Mouse (Mus musculus) layer of hippocampus, adult 6 months (tissue): ENCODE results near the gene Wdr5b. TPM values are rescaled to one million over a fixed set of nuclear protein-coding genes. Genes with fewer than 3 reads are reported as not detected.

ENCODE experiments used
- long read RNA-seq, 2 experiments: library from polyadenylated mRNA; unstranded; transcript quantifications; one replicate each; pipeline ENCODE4 v2.0.0; 2019 to 2020
- polyA plus RNA-seq: library from polyadenylated mRNA; unstranded; fragments of <200 nt; fragmentation: Nextera tagmentation; gene quantifications from 2 replicates; pipeline ENCODE4 v1.2.3, GENCODE M21; 2021

Gene Wdr5b
- 4.2 and 4.5 TPM in 2 replicates for polyA plus RNA-seq
- long read RNA-seq, experiment 1, transcript Wdr5b-201 (1 exons, 2,739 nt) = major isoform, 8 of 9 reads
- long read RNA-seq, experiment 1, partial matches to known transcripts = 0 of 9 reads
- long read RNA-seq, experiment 1, other reads (novel, unspliced or antisense) = 1 of 9 reads
- long read RNA-seq, experiment 2, transcript Wdr5b-201 (1 exons, 2,739 nt) = major isoform, 38 of 38 reads
- long read RNA-seq, experiment 2, partial matches to known transcripts = 0 of 38 reads
- long read RNA-seq, experiment 2, other reads (novel, unspliced or antisense) = 0 of 38 reads

DNA sequence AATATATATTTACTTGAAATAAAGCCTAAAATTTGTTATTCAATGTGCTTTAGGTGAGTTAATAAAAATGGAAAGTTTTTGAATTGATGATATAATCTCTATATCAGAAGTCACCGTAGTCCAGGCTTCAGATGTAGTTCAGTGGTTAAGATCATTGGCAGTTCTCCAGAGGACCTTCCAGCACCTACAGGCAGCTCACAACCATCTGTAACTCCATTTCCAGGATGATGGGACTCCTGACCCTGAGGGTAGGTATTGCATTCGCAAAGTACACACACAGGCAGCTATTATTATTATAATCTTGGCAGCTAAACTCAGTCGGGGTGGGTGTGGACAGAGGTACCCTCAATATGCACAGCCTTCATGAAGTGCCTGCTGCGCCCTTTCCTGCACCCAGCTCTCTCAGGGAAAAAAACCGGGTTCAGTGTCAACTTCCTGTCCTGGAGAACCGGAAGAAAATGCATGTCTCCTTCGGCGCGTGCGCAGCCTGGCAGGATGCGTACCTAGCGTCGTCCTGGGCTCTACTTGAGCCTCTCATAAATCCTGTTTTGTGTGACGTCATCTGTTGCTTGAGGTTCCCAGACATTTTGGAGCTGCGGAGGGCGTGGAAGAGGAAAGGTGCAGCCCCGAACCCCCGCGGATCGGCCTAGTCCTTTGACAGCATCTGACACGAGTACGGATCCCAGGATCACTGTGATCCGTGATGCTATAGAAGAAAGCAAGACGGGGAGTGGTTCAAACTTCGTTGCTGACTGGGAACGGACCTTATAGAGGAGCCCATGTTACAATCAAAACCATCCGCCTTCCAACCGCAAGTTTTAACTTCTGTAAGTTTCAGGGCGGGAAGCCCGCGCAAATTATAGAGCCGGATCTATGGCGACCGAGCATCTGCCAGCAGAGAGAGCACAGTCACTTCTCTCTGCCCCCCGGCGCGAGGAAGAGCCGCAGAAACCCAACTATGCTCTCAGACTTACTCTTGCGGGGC is at the start of gene Wdr5b:
TSS of gene Wdr5b (plus strand) at position 551 of the 985 bp plus-strand sequence.

GRCm38 (mm10) chr16:36071450-36072379 is 30.7 kb downstream of the Wdr5b start, which contains the start of the genes Fam162a and Ccdc58:
Fam162a (minus strand) TSS chr16:36071594.
Ccdc58 (plus strand) TSS chr16:36071685.

Other genes starting within 250 kb of the Wdr5b start
- 0.11 and 0.41 TPM in 2 replicates for gene Parp14, start 169.6 kb upstream of the Wdr5b start, polyA plus RNA-seq
- gene Parp9, start 102.7 kb upstream of the Wdr5b start, polyA plus RNA-seq = 1.9 and 2.1 TPM in 2 replicates
- gene Dtx3l, start 102.0 kb upstream of the Wdr5b start, polyA plus RNA-seq = 1.5 and 2.1 TPM in 2 replicates
- gene Kpna1, start 62.4 kb upstream of the Wdr5b start, polyA plus RNA-seq = 52.5 and 52.7 TPM in 2 replicates
- 260 and 273 TPM in 2 replicates for gene Fam162a, start 30.4 kb downstream of the Wdr5b start, polyA plus RNA-seq
- gene Ccdc58, start 30.5 kb downstream of the Wdr5b start, polyA plus RNA-seq = 28.5 and 29.9 TPM in 2 replicates
- not detected in 2 replicates for gene Csta1, start 90.1 kb downstream of the Wdr5b start, polyA plus RNA-seq
- not detected in 2 replicates for gene Stfa2l1, start 115.6 kb downstream of the Wdr5b start, polyA plus RNA-seq
- not detected in 2 replicates for gene Gm5483, start 143.0 kb downstream of the Wdr5b start, polyA plus RNA-seq
- not detected in 2 replicates for gene Gm5416, start 169.2 kb downstream of the Wdr5b start, polyA plus RNA-seq
- not detected in 2 replicates for gene 2010005H15Rik, start 180.3 kb downstream of the Wdr5b start, polyA plus RNA-seq
- gene Stfa1, start 235.8 kb downstream of the Wdr5b start, polyA plus RNA-seq = not detected in 2 replicates